19 mouse cellular contexts compared by ENCODE assay signal in genomic region chr1:180349090-180349489, GRCm38 (mm10).
"Had no signal": no experiment of that assay in that cellular context is flagged by ENCODE, and none has a peak within 500 bp of the region (broad histone marks: within the 10 kb centered on the region; RNA-seq: fewer than 3 reads in every experiment).

No protein-coding gene starts in this region.

- H3K36me3 ChIP-seq: hindbrain, embryonic 15.5 days; neural tube, embryonic 12.5 days; neural tube, embryonic 15.5 days had no signal

- H3K9me3 ChIP-seq: hindbrain, embryonic 15.5 days; megakaryocyte, embryonic 14.5 days; neural tube, embryonic 12.5 days; neural tube, embryonic 15.5 days had no signal

- DNase-seq: kidney, adult 11 months; kidney, adult 8-10 months; kidney, postnatal 14 days; kidney, postnatal 4 days; left cerebral cortex, postnatal 4 days; lung, adult 2 months; midbrain, embryonic 14.5 days; retina, postnatal 1 day; right cerebral cortex, postnatal 25 days; thymus, adult 2 months; thymus, postnatal 14 days; thymus, postnatal 4 days had no signal

- H3K27me3 ChIP-seq: hindbrain, embryonic 15.5 days; megakaryocyte, embryonic 14.5 days; neural tube, embryonic 12.5 days; neural tube, embryonic 15.5 days had no signal

- H3K4me3 ChIP-seq: hindbrain, embryonic 15.5 days; megakaryocyte, embryonic 14.5 days; neural tube, embryonic 12.5 days; neural tube, embryonic 15.5 days had no signal

- H3K4me2 ChIP-seq: hindbrain, embryonic 15.5 days; midbrain, embryonic 11.5 days; neural tube, embryonic 12.5 days; neural tube, embryonic 15.5 days had no signal

- H3K27ac ChIP-seq: hindbrain, embryonic 15.5 days; macrophage; neural tube, embryonic 12.5 days; neural tube, embryonic 15.5 days; stomach, postnatal 0 days had no signal

- H3K9ac ChIP-seq: hindbrain, embryonic 15.5 days; neural tube, embryonic 12.5 days; neural tube, embryonic 15.5 days had no signal
